Mouse (Mus musculus): ENCODE measurements around the gene 6030408B16Rik. TPM values are rescaled to one million over a fixed set of nuclear protein-coding genes. Genes with fewer than 3 reads are reported as not detected.

6030408B16Rik gene
- total and polyA plus RNA-seq, 2 experiments from 2014 or later: 0.30 to 1.00 TPM

- no peaks in the 10 kb centered on the region for H3K27me3 ChIP-seq (ENCODE audit: insufficient read depth, low read length)
- no peak overlapping the region for H3K4me3 ChIP-seq (ENCODE audit: low read depth, low read length)
- no peak overlapping the region for H3K4me2 ChIP-seq (ENCODE audit: low read depth)
- H3K9ac ChIP-seq: no peak overlapping the region
- no peaks in the 10 kb centered on the region for H3K4me1 ChIP-seq (ENCODE audit: insufficient read depth)
- 53% methylated on average over 3 of the region's 3 CpGs for WGBS
- ATAC-seq (no peak), DNase-seq (no peak)
- no peak overlapping the region for H3K27ac ChIP-seq (ENCODE audit: low read depth, low read length)
- no peaks in the 10 kb centered on the region for H3K9me3 ChIP-seq (ENCODE audit: low read length)
- no peaks in the 10 kb centered on the region for H3K36me3 ChIP-seq (ENCODE audit: insufficient read depth)
- no peak for TF ChIP-seq CTCF (IDR thresholded peaks at IDR 0.05; ENCODE audit: low read depth)
These were observed 36.0 kb downstream of the 6030408B16Rik start for GRCm38 (mm10) chr15:101328876-101329563.

- Histone ChIP-seq H3K27ac (ENCODE audit: low read depth, low read length) (no peak overlapping the region), H3K4me3 (ENCODE audit: low read depth, low read length) (no peak overlapping the region), H3K36me3 (ENCODE audit: insufficient read depth) (no peaks in the 10 kb centered on the region), H3K27me3 (ENCODE audit: insufficient read depth, low read length) (no peaks in the 10 kb centered on the region), H3K9me3 (ENCODE audit: low read length) (no peaks in the 10 kb centered on the region), H3K9ac (no peak overlapping the region), H3K4me1 (ENCODE audit: insufficient read depth) (no peaks in the 10 kb centered on the region), H3K4me2 (ENCODE audit: low read depth) (no peak overlapping the region)
- no peak for ATAC-seq
- TF ChIP-seq CTCF (IDR thresholded peaks at IDR 0.05; ENCODE audit: low read depth): no peak
- no peak for DNase-seq
- WGBS: 64% methylated on average over 3 of the region's 3 CpGs
These were observed 36.5 kb downstream of the 6030408B16Rik start for GRCm38 (mm10) chr15:101329564-101329892.

- Histone ChIP-seq H3K4me1 (ENCODE audit: insufficient read depth) (no peaks in the 10 kb centered on the region), H3K4me3 (ENCODE audit: low read depth, low read length) (no peak overlapping the region), H3K9ac (no peak overlapping the region), H3K4me2 (ENCODE audit: low read depth) (no peak overlapping the region), H3K27ac (ENCODE audit: low read depth, low read length) (no peak overlapping the region), H3K36me3 (ENCODE audit: insufficient read depth) (no peaks in the 10 kb centered on the region), H3K27me3 (ENCODE audit: insufficient read depth, low read length) (no peaks in the 10 kb centered on the region), H3K9me3 (ENCODE audit: low read length) (no peaks in the 10 kb centered on the region)
- 82% methylated on average over 4 of the region's 4 CpGs for WGBS
- no peak for TF ChIP-seq CTCF (IDR thresholded peaks at IDR 0.05; ENCODE audit: low read depth)
- ATAC-seq: no peak
- DNase-seq: no peak
These were observed 38.1 kb downstream of the 6030408B16Rik start for GRCm38 (mm10) chr15:101331090-101331489.

GRCm38 (mm10) chr15:101332370-101332769 lies 39.4 kb downstream of the 6030408B16Rik start:
- DNase-seq (no peak), ATAC-seq (no peak)
- H3K4me1 ChIP-seq (ENCODE audit: insufficient read depth): no peaks in the 10 kb centered on the region
- H3K4me3 ChIP-seq (ENCODE audit: low read depth, low read length): no peak overlapping the region
- H3K36me3 ChIP-seq (ENCODE audit: insufficient read depth): no peaks in the 10 kb centered on the region
- H3K9me3 ChIP-seq (ENCODE audit: low read length): no peaks in the 10 kb centered on the region
- no peak overlapping the region for H3K27ac ChIP-seq (ENCODE audit: low read depth, low read length)
- no peak overlapping the region for H3K9ac ChIP-seq
- TF ChIP-seq CTCF (IDR thresholded peaks at IDR 0.05; ENCODE audit: low read depth): no peak
- no peaks in the 10 kb centered on the region for H3K27me3 ChIP-seq (ENCODE audit: insufficient read depth, low read length)
- H3K4me2 ChIP-seq (ENCODE audit: low read depth): no peak overlapping the region
- WGBS: 60% methylated on average over 4 of the region's 4 CpGs

GRCm38 (mm10) chr15:101333165-101333564 lies 40.2 kb downstream of the 6030408B16Rik start:
- DNase-seq (no peak), ATAC-seq (no peak)
- H3K27ac ChIP-seq (ENCODE audit: low read depth, low read length): no peak overlapping the region
- no peaks in the 10 kb centered on the region for H3K36me3 ChIP-seq (ENCODE audit: insufficient read depth)
- TF ChIP-seq CTCF (IDR thresholded peaks at IDR 0.05; ENCODE audit: low read depth): no peak
- H3K27me3 ChIP-seq (ENCODE audit: insufficient read depth, low read length): no peaks in the 10 kb centered on the region
- no peaks in the 10 kb centered on the region for H3K9me3 ChIP-seq (ENCODE audit: low read length)
- H3K9ac ChIP-seq: no peak overlapping the region
- 61% methylated on average over 1 of the region's 1 CpGs for WGBS
- H3K4me2 ChIP-seq (ENCODE audit: low read depth): no peak overlapping the region
- H3K4me3 ChIP-seq (ENCODE audit: low read depth, low read length): no peak overlapping the region
- H3K4me1 ChIP-seq (ENCODE audit: insufficient read depth): no peaks in the 10 kb centered on the region

- H3K9me3 ChIP-seq (ENCODE audit: low read length): no peaks in the 10 kb centered on the region
- 58% methylated on average over 4 of the region's 4 CpGs for WGBS
- no peaks in the 10 kb centered on the region for H3K27me3 ChIP-seq (ENCODE audit: insufficient read depth, low read length)
- ATAC-seq (no peak), DNase-seq (no peak)
- H3K9ac ChIP-seq: no peak overlapping the region
- no peaks in the 10 kb centered on the region for H3K4me1 ChIP-seq (ENCODE audit: insufficient read depth)
- H3K4me3 ChIP-seq (ENCODE audit: low read depth, low read length): no peak overlapping the region
- no peak overlapping the region for H3K27ac ChIP-seq (ENCODE audit: low read depth, low read length)
- H3K36me3 ChIP-seq (ENCODE audit: insufficient read depth): no peaks in the 10 kb centered on the region
- H3K4me2 ChIP-seq (ENCODE audit: low read depth): no peak overlapping the region
- no peak for TF ChIP-seq CTCF (IDR thresholded peaks at IDR 0.05; ENCODE audit: low read depth)
These were observed 40.6 kb downstream of the 6030408B16Rik start for GRCm38 (mm10) chr15:101333648-101334047.

- H3K36me3 ChIP-seq (ENCODE audit: insufficient read depth): no peaks in the 10 kb centered on the region
- no peak overlapping the region for H3K4me3 ChIP-seq (ENCODE audit: low read depth, low read length)
- DNase-seq (no peak), ATAC-seq (no peak)
- no peaks in the 10 kb centered on the region for H3K9me3 ChIP-seq (ENCODE audit: low read length)
- H3K9ac ChIP-seq: no peak overlapping the region
- TF ChIP-seq CTCF (IDR thresholded peaks at IDR 0.05; ENCODE audit: low read depth): no peak
- no peaks in the 10 kb centered on the region for H3K27me3 ChIP-seq (ENCODE audit: insufficient read depth, low read length)
- H3K4me2 ChIP-seq (ENCODE audit: low read depth): no peak overlapping the region
- no peak overlapping the region for H3K27ac ChIP-seq (ENCODE audit: low read depth, low read length)
- 52% methylated on average over 24 of the region's 24 CpGs for WGBS
- H3K4me1 ChIP-seq (ENCODE audit: insufficient read depth): no peaks in the 10 kb centered on the region
These were observed 43.6 kb downstream of the 6030408B16Rik start for GRCm38 (mm10) chr15:101336474-101337174.
